Mouse (Mus musculus): Measurements from ENCODE around the gene Ift20.

Gene Ift20

GRCm38 (mm10) chr11:78536080-78536689, at the start of gene Ift20, which contains the start of gene Tnfaip1:
Gene Ift20 (plus strand): TSS chr11:78536361.
Gene Tnfaip1 (minus strand): TSS chr11:78536332.
- DNase-seq (ENCODE audit: low read depth, low spot score), result peak; percentile 99

DNA sequence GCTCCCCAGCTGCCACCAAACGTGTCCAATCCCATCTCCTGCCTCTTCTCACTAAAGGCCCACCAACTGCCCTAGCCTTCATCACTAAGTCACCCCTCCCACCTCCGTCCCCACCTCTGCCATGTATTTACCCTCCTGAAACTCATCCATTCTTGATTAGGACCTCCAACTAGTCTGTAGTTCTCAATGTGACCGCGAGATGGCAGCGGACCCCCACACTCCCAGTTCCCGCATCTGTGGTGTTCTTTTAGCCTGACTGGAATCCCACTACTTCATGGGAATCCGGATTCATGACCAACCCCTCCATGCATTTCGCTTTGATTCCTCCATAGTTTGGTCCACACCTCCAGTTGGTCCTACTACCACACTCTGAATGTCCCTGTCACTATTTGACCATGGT, 48.0 kb upstream of the Ift20 start:
- peak; percentile 79 for DNase-seq (ENCODE audit: low read depth, low spot score)

- DNase-seq (ENCODE audit: low read depth, low spot score), result peak; percentile 64
Observed at GRCm38 (mm10) chr11:78490781-78491241, 45.4 kb upstream of the Ift20 start.

- DNase-seq (ENCODE audit: low read depth, low spot score), result peak; percentile 81
Observed at GRCm38 (mm10) chr11:78495904-78496303, 40.3 kb upstream of the Ift20 start.

- no peak for DNase-seq (ENCODE audit: low read depth, low spot score)
Observed at GRCm38 (mm10) chr11:78497071-78497541, 39.1 kb upstream of the Ift20 start.

DNA sequence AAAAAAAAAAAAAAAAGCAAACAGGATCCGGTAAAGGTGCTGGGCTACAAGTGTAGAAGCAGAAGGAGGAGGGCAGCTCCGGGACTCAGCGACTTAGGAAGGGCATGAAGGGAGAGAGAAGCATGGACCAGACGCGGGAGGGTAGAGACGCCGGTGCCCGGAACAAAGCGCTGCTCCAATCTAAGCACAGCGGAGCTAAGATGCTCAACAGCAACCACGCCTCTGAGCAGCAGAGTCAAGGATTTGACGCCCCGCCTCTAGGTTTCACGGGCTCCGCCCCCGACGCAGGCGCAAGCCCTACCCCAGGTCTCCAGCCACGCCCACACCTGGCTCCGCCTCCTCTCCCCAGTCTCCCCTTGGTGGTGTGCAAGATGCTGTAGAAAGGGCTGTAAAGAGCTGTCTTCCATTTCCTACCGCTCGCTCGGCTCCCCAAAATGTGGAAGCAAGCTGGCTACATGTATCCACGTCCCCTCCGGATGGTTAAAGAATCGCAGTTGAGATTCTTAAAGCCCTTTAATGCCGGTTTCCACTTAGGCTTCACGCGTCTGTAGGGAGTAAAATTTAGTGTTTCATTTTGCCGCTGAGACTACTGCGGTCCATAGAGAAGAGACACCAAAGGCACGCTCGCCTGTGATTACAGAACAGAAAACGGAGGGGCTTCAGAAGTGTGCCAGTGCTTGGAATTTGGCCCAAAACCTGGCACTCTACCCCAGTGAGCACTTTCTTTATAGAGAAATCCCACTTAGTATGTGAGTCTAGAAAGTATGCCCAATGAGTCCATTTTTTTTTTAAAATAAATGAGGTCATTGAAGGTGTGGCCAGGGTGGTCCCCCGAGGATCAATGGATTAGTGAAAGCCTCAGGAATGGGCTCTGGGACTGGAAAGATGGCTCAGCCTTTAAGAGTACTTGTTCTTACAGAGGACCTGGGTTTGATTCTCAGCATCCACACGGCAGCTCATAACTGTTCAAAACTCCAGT, 38.3 kb upstream of the Ift20 start, which contains the start of gene Sarm1:
TSS of gene Sarm1 (minus strand) at position 211 of the 979 bp plus-strand sequence.
- peak; percentile 96 for DNase-seq (ENCODE audit: low read depth, low spot score)

GRCm38 (mm10) chr11:78499004-78499403, 37.2 kb upstream of the Ift20 start, which contains the start of gene Vtn:
Gene Vtn (plus strand): TSS chr11:78499091.
- no peak for DNase-seq (ENCODE audit: low read depth, low spot score)

DNA sequence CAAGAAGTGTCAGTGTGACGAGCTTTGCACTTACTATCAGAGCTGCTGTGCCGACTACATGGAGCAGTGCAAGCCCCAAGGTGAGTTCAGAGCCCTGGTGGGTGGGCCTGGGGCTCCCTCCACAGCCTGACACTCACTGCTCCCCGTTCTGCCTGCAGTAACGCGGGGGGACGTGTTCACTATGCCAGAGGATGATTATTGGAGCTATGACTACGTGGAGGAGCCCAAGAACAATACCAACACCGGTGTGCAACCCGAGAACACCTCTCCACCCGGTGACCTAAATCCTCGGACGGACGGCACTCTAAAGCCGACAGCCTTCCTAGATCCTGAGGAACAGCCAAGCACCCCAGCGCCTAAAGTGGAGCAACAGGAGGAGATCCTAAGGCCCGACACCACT, 36.6 kb upstream of the Ift20 start:
- no peak for DNase-seq (ENCODE audit: low read depth, low spot score)

DNA sequence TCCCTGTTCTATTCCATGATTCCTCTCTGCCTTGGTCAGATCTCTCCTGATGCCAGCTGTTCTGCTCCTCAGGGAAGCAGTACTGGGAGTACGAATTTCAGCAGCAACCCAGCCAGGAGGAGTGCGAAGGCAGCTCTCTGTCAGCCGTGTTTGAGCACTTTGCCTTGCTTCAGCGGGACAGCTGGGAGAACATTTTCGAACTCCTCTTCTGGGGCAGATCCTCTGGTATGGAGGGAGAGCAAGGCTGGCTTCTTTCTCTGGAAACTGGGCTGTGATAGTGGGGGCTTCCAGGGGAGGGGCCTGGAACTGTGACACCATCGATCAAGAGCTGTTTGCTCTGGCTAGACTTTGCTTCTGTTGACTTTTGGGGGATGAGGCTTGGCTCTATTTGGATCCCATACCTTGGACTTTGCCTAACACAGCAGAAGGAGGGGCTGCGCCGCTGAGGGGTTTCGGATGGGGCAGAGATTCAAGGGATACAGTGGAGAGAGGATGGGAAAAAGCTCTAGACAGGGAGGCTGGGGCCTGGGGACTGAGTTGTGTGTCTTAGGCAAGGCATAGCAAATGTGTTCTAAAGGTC, 35.4 kb upstream of the Ift20 start:
- DNase-seq (ENCODE audit: low read depth, low spot score), result no peak

DNA sequence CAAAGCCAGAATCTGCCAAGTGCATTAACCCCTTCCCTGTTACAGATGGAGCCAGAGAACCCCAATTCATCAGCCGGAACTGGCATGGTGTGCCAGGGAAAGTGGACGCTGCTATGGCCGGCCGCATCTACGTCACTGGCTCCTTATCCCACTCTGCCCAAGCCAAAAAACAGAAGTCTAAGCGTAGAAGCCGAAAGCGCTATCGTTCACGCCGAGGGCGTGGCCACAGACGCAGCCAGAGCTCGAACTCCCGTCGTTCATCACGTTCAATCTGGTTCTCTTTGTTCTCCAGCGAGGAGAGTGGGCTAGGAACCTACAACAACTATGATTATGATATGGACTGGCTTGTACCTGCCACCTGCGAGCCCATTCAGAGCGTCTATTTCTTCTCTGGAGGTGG, 34.6 kb upstream of the Ift20 start:
- no peak for DNase-seq (ENCODE audit: low read depth, low spot score)

DNA sequence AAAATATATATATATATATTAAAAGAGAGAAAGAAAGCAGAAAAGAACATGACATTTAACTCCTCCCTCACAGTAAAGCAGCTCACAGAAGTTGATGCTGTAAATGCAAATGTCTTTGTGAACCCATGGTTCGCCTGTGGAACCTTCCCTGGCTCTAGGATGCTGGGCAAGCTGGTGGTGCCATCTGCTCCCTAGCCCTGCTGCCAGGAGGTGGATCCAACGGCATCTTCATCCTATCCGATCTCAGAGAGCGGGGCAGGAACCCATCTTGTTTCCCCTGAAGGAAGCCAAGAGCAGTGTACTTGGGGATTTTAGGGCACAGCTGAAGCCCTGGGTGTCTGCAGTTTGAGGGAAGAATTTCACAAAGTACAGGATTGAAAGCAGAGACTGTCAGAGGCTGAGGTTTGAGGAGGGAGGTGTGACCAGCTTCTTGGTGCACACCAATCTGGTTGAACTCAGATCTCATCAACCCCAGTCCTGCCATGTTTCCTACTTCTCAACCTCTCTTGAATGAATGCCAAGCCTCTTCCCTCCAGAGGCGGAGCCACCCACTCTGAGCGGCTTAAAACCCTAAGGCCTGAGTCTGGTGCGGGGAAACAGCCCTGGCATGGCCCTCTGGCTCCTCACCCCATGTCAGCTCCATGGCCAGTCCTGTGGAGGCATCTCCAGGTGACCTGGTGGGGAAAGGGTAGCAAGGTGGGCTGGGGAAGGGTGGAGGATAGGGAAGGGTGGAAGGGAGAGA, 33.1 kb upstream of the Ift20 start, which contains the start of gene Sebox:
TSS of gene Sebox (plus strand) at position 539 of the 742 bp plus-strand sequence.
- no peak for DNase-seq (ENCODE audit: low read depth, low spot score)

- no peak for DNase-seq (ENCODE audit: low read depth, low spot score)
Observed at GRCm38 (mm10) chr11:78505430-78505829, 30.7 kb upstream of the Ift20 start.

DNA sequence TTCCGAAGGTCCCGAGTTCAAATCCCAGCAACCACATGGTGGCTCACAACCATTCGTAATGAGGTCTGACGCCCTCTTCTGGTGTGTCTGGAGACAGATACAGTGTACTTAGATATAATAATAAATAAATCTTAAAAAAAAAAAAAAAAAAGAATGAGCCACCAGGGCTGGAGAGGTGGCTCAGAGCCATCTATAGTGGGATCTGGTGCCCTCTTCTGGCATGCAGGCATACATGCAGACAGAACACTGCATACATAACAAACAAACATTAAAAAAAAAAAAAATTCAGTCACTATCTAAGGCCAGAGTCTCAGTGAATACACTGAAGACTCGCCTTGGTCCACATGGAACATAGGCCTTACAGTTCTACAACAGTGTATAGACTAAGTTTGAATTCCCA, 27.0 kb upstream of the Ift20 start:
- no peak for DNase-seq (ENCODE audit: low read depth, low spot score)

GRCm38 (mm10) chr11:78512025-78512957, 23.9 kb upstream of the Ift20 start, which contains the start of the genes Tmem199 and Poldip2:
Gene Tmem199 (minus strand): TSS chr11:78512172.
Gene Poldip2 (plus strand): TSS chr11:78512193.
- DNase-seq (ENCODE audit: low read depth, low spot score), result peak; percentile 94

- no peak for DNase-seq (ENCODE audit: low read depth, low spot score)
Observed at GRCm38 (mm10) chr11:78513106-78513790, 22.9 kb upstream of the Ift20 start.

DNA sequence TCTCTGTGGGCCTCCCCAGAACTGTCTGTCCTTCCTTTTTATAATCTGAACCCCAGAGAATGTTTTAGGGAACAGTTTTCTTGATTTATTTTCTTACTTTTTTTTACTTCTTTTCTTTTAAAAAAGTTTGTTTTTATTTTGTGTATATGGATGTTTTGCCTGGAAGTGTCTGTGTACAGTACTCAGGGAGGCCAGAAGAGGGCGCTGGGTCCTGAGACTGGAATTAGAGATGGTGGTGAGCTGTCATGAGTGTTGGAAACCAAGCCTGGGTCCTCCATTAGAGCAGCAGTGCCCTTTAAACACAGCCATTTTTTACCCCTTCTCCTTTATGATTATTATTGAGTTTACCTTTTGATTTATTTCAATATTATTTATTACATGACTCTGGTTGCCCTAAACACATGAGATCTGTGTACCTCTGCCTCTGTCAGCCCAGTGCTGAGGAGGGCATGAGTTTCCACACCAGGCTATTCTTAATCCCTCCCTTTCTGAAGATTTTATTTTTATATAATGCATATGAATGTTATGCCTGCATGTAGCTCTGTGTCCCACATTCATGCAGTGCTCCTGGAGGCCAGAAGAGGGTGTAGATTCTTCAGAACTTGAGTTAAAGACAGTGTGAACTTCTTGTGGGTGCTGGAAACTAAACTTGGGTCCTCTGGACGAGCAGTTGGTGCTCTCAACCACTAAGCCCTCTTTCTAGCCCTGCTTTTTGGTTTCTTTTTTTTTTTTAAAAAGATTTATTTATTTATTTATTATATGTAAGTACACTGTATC, 20.4 kb upstream of the Ift20 start:
- DNase-seq (ENCODE audit: low read depth, low spot score), result no peak

GRCm38 (mm10) chr11:78518931-78519330, 17.2 kb upstream of the Ift20 start:
- no peak for DNase-seq (ENCODE audit: low read depth, low spot score)

GRCm38 (mm10) chr11:78521880-78522279, 14.3 kb upstream of the Ift20 start:
- no peak for DNase-seq (ENCODE audit: low read depth, low spot score)

Data from mesoderm, embryonic 11.5 days (tissue).